ENCODE assay signal across 17 mouse cellular contexts in genomic region chr7:116172774-116173173, GRCm38 (mm10).
A peak's percentile ranks its signal among the peaks of the same experiment; 100 is the strongest.
DNase-seq lines count a peak whose midpoint lies in the region; ATAC-seq and TF ChIP-seq lines count a peak whose summit lies in the region.
"Had no signal": no experiment of that assay in that cellular context is flagged by ENCODE, and none has a peak within 500 bp of the region (broad histone marks: within the 10 kb centered on the region; RNA-seq: fewer than 3 reads in every experiment).

No protein-coding gene starts in this region.

- no peak overlapping the region for H3K27ac ChIP-seq in heart, postnatal 0 days (ENCODE audit: low read depth)
- no peak overlapping the region for H3K27ac ChIP-seq in heart, embryonic 11.5 days (ENCODE audit: low read depth, low read length)
- H3K27ac ChIP-seq: layer of hippocampus, adult 2 months; liver, embryonic 13.5 days had no signal

- no peaks in the 10 kb centered on the region for H3K27me3 ChIP-seq in heart, postnatal 0 days (ENCODE audit: control insufficient read depth, insufficient read depth, low read length)
- H3K27me3 ChIP-seq in heart, embryonic 11.5 days (ENCODE audit: control insufficient read depth, insufficient read depth, low read length), result no peaks in the 10 kb centered on the region
- H3K27me3 ChIP-seq: liver, embryonic 13.5 days had no signal

- 77% methylated on average over 10 of the region's 10 CpGs for WGBS in heart, postnatal 0 days
- whole genome bisulfite sequencing in heart, embryonic 11.5 days (ENCODE audit: insufficient replicate concordance), result 84% methylated on average over 10 of the region's 10 CpGs

- H3K9ac ChIP-seq in heart, postnatal 0 days (replicated peaks; ENCODE audit: low read depth, low read length), result no peak overlapping the region
- no peak overlapping the region for H3K9ac ChIP-seq in heart, embryonic 11.5 days (ENCODE audit: low read depth, low read length)
- H3K9ac ChIP-seq: liver, embryonic 13.5 days had no signal

- no peak overlapping the region for H3K4me3 ChIP-seq in heart, postnatal 0 days (ENCODE audit: low read depth, low read length)
- H3K4me3 ChIP-seq in heart, embryonic 11.5 days (ENCODE audit: low read depth, low read length), result no peak overlapping the region
- H3K4me3 ChIP-seq: layer of hippocampus, adult 2 months; liver, embryonic 13.5 days had no signal

- TF ChIP-seq CTCF in heart, postnatal 0 days (IDR thresholded peaks at IDR 0.05; ENCODE audit: low read depth), result no peak
- TF ChIP-seq CTCF in brain, embryonic 14.5 days (IDR thresholded peaks at IDR 0.05; ENCODE audit: borderline replicate concordance, extremely low read depth, insufficient read depth, insufficient read length), result no peak

- peaks cover 12% of the 10 kb centered on the region for H3K4me1 ChIP-seq in heart, postnatal 0 days (ENCODE audit: control insufficient read depth, insufficient read depth)
- H3K4me1 ChIP-seq in heart, embryonic 11.5 days (ENCODE audit: control insufficient read depth, insufficient read depth, low read length), result peaks cover 4% of the 10 kb centered on the region; the same call in 1 of the 2 replicates
- H3K4me1 ChIP-seq: liver, embryonic 13.5 days had no signal

- peaks cover 21% of the 10 kb centered on the region for H3K36me3 ChIP-seq in heart, postnatal 0 days (replicated peaks; ENCODE audit: control insufficient read depth, insufficient read depth, low read length)
- peaks cover 5% of the 10 kb centered on the region; the same call in 1 of the 2 replicates for H3K36me3 ChIP-seq in heart, embryonic 11.5 days (ENCODE audit: control insufficient read depth, insufficient read depth, low read length)
- H3K36me3 ChIP-seq: liver, embryonic 13.5 days had no signal

- H3K9me3 ChIP-seq in heart, postnatal 0 days (replicated peaks; ENCODE audit: control insufficient read depth, low read length), result no peaks in the 10 kb centered on the region
- H3K9me3 ChIP-seq in heart, embryonic 11.5 days (replicated peaks; ENCODE audit: control insufficient read depth, low read length), result no peaks in the 10 kb centered on the region
- H3K9me3 ChIP-seq: liver, embryonic 13.5 days had no signal

- no peak for DNase-seq in heart, postnatal 0 days (ENCODE audit: low spot score)
- peak; percentile 20 for DNase-seq in left cerebral cortex, postnatal 4 days
- no peak for DNase-seq in left cerebral cortex, postnatal 14 days (ENCODE audit: low spot score in 2 of 2)
- peak; percentile 53 for DNase-seq in brain, embryonic 14.5 days (ENCODE audit: low read depth)
- DNase-seq in right cerebral cortex, adult 18-20 months, result no peak
- no peak for DNase-seq in right cerebral cortex, postnatal 4 days
- DNase-seq: adrenal gland, postnatal 25 days; cerebellum, adult 2 months; gastrocnemius, postnatal 25 days; heart, postnatal 10 days; kidney, adult 9 months; liver, embryonic 13.5 days; thymus, postnatal 25 days had no signal

- no peak for TF ChIP-seq POLR2A in brain, embryonic 14.5 days (IDR thresholded peaks at IDR 0.05; ENCODE audit: borderline replicate concordance, extremely low read depth, insufficient read depth, insufficient read length, poor library complexity, severe bottlenecking)

- ATAC-seq in heart, postnatal 0 days (ENCODE audit: insufficient read depth, low read depth), result peak; percentile 43; the same call in 1 of the 2 replicates
- ATAC-seq in heart, embryonic 11.5 days (replicated peaks; ENCODE audit: insufficient number of reproducible peaks, low FRiP score, low TSS enrichment), result no peak
- ATAC-seq in erythroid progenitor cell, adult 5-6 weeks (replicated peaks; ENCODE audit: low FRiP score, poor library complexity, severe bottlenecking), result 0 out of 2 replicates have a peak, but pooled peaks have one; percentile 39
- ATAC-seq: inflammation-experienced regulatory T-cells, adult 6 months had no signal

- intact Hi-C loops in left cerebral cortex, postnatal 4 days (cut with DNase I), result no loop called here
- intact Hi-C loops in left cerebral cortex, postnatal 14 days (cut with DNase I), result no loop called here

- no peak overlapping the region for H3K4me2 ChIP-seq in heart, postnatal 0 days (ENCODE audit: low read depth, low read length)
- no peak overlapping the region for H3K4me2 ChIP-seq in heart, embryonic 11.5 days
- H3K4me2 ChIP-seq: liver, embryonic 13.5 days had no signal

- no peak for TF ChIP-seq EP300 in heart, postnatal 0 days (IDR thresholded peaks at IDR 0.05; ENCODE audit: low read depth)

Comparison
In these comparisons a context has a peak if more than half of its experiments do, and no peak if none do; other contexts are left out.
1. DNase-seq: peak in left cerebral cortex, postnatal 4 days (single experiment) and brain, embryonic 14.5 days (single experiment); none in heart, postnatal 0 days (single experiment), left cerebral cortex, postnatal 14 days (0 of 2), right cerebral cortex, adult 18-20 months (single experiment) and right cerebral cortex, postnatal 4 days (single experiment).